Mouse (Mus musculus): Measurements from ENCODE around the gene Zfand6.

GRCm38 (mm10) chr7:84587101-84587783 lies 102.5 kb downstream of the Zfand6 start:
- no peak for TF ChIP-seq CTCF (IDR thresholded peaks at IDR 0.05; ENCODE audit: control insufficient read depth, insufficient read depth, low read length)
- TF ChIP-seq POLR2A (IDR thresholded peaks at IDR 0.05; ENCODE audit: borderline replicate concordance, control insufficient read depth, low read depth, low read length), result no peak
